18 mouse cellular contexts compared by ENCODE assay signal in the genomic region with DNA sequence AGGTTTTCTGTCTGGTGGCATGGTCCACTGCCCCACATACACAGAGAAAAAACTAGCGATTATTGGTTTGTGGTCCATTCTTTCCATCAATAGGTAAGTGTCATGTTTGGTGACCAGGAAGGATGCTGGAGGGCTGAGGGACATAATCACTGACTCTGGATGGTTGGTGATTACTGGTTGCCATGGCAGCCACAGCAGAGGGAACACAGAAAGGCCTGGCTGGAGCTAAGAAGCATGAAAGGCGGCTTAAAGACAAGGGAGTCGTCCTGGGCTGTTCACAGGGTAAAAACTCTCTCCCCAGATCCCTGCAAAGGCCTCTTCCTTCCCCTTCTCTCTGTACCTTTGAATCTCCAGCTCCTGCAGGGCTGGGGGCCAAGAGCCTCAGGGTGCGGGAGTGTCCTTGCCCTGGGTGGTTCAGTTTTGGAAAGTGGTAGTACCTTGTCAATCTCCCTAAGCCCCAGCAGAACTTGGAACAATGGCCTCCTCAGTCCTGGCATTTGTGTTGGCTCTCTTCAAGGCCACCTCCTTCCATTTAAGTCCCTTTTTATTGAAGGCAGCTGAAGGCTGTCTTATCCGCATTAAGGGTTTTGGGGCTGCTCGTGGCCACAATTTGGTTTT. TPM values are rescaled to one million over a fixed set of nuclear protein-coding genes. Genes with fewer than 3 reads are reported as not detected.
DNase-seq lines count a peak whose midpoint lies in the region; ATAC-seq and TF ChIP-seq lines count a peak whose summit lies in the region.
"Had no signal": no experiment of that assay in that cellular context is flagged by ENCODE, and none has a peak within 500 bp of the region (broad histone marks: within the 10 kb centered on the region; RNA-seq: fewer than 3 reads in every experiment).

No protein-coding gene starts in this region.

- H3K9ac ChIP-seq in forebrain, postnatal 0 days, result no peak overlapping the region
- no peak overlapping the region for H3K9ac ChIP-seq in midbrain, embryonic 12.5 days (replicated peaks)
- H3K9ac ChIP-seq: heart, embryonic 12.5 days; liver, embryonic 12.5 days had no signal

- H3K27me3 ChIP-seq in forebrain, postnatal 0 days (ENCODE audit: insufficient read depth, low read length), result no peaks in the 10 kb centered on the region
- H3K27me3 ChIP-seq in midbrain, embryonic 12.5 days, result no peaks in the 10 kb centered on the region
- H3K27me3 ChIP-seq: heart, embryonic 12.5 days; liver, embryonic 12.5 days had no signal

- H3K9me3 ChIP-seq in forebrain, postnatal 0 days (ENCODE audit: low read length), result no peaks in the 10 kb centered on the region
- H3K9me3 ChIP-seq in midbrain, embryonic 12.5 days, result no peaks in the 10 kb centered on the region
- H3K9me3 ChIP-seq: liver, embryonic 12.5 days had no signal

- no peaks in the 10 kb centered on the region for H3K36me3 ChIP-seq in forebrain, postnatal 0 days (ENCODE audit: insufficient read depth)
- no peaks in the 10 kb centered on the region for H3K36me3 ChIP-seq in midbrain, embryonic 12.5 days
- H3K36me3 ChIP-seq: heart, embryonic 12.5 days; liver, embryonic 12.5 days had no signal

- ATAC-seq in forebrain, postnatal 0 days, result peak; percentile 83
- ATAC-seq in midbrain, embryonic 12.5 days (ENCODE audit: low FRiP score, low read depth), result peak; percentile 76; the same call in 1 of the 2 replicates
- no peak for ATAC-seq in monocyte, adult 5-6 weeks (replicated peaks; ENCODE audit: insufficient number of reproducible peaks, low FRiP score, low TSS enrichment, poor library complexity, severe bottlenecking)
- ATAC-seq: liver, embryonic 12.5 days; lung, postnatal 0 days had no signal

- TF ChIP-seq CTCF in forebrain, postnatal 0 days (IDR thresholded peaks at IDR 0.05; ENCODE audit: low read depth), result no peak

- peak overlapping the region; percentile 36; the same call in 1 of the 2 replicates for H3K27ac ChIP-seq in forebrain, postnatal 0 days (ENCODE audit: low read depth, low read length)
- peak overlapping the region; percentile 75 for H3K27ac ChIP-seq in midbrain, embryonic 12.5 days (replicated peaks)
- H3K27ac ChIP-seq: gastrocnemius, adult 2 months; kidney, postnatal 0 days; liver, embryonic 12.5 days had no signal

- H3K4me1 ChIP-seq in forebrain, postnatal 0 days (ENCODE audit: insufficient read depth), result no peaks in the 10 kb centered on the region
- peaks cover 13% of the 10 kb centered on the region for H3K4me1 ChIP-seq in midbrain, embryonic 12.5 days
- H3K4me1 ChIP-seq: liver, embryonic 12.5 days had no signal

- 15% methylated on average over 6 of the region's 6 CpGs for WGBS in forebrain, postnatal 0 days
- 12% methylated on average over 6 of the region's 6 CpGs for WGBS in midbrain, embryonic 12.5 days

- DNase-seq in adrenal gland, postnatal 36 days, result peak; percentile 29 to 37
- no peak for DNase-seq in adrenal gland, postnatal 10 days
- peak; percentile 35 for DNase-seq in forebrain, postnatal 0 days
- peak; percentile 38 for DNase-seq in retina, postnatal 1 day
- no peak for DNase-seq in cerebellum, adult 18-20 months
- no peak for DNase-seq in MN1 (ENCODE audit: low spot score)
- DNase-seq: cerebellum, postnatal 36 days; gastrocnemius, adult 2 months; layer of hippocampus, adult 9-11 months; right cerebral cortex, postnatal 14 days; thymus, adult 2 months had no signal

- H3K4me2 ChIP-seq in forebrain, postnatal 0 days (ENCODE audit: low read depth), result no peak overlapping the region
- H3K4me2 ChIP-seq in midbrain, embryonic 12.5 days (replicated peaks), result no peak overlapping the region; the same call in 1 of the 2 replicates
- H3K4me2 ChIP-seq: heart, embryonic 12.5 days; liver, embryonic 12.5 days had no signal

- no peak overlapping the region for H3K4me3 ChIP-seq in forebrain, postnatal 0 days (ENCODE audit: low read depth, low read length)
- H3K4me3 ChIP-seq in midbrain, embryonic 12.5 days, result no peak overlapping the region
- H3K4me3 ChIP-seq: gastrocnemius, adult 2 months; heart, embryonic 12.5 days; liver, embryonic 12.5 days; myocyte had no signal

RNA-seq across cellular contexts. Expression of a gene that starts 15.5 kb away (rescaled TPM):
- total RNA-seq in adrenal gland, postnatal 36 days (2021), result under 1 TPM; 0.49 to 0.56 TPM
- total RNA-seq in adrenal gland, postnatal 10 days (2021), result under 1 TPM; 0.39 to 0.48 TPM
- total RNA-seq in forebrain, postnatal 0 days (2014; rRNA removed), result 4.3 and 5.2 TPM in 2 replicates
- 1.8 and 3.1 TPM in 2 replicates for polyA plus RNA-seq in forebrain, postnatal 0 days (2015; fragmentation: Nextera tagmentation; extraction: Ambion mirVana)
- 1.2 and 1.9 TPM in 2 replicates for polyA plus RNA-seq in midbrain, embryonic 12.5 days (2016; fragmentation: Nextera tagmentation; extraction: Ambion mirVana)
- not detected in 3 replicates for total RNA-seq in monocyte, adult 5-6 weeks (2017)
- polyA plus RNA-seq: myocyte had no signal

Comparison
In these comparisons a context has a peak if more than half of its experiments do, and no peak if none do; other contexts are left out.
1. DNase-seq: peak in adrenal gland, postnatal 36 days (2 of 2), forebrain, postnatal 0 days (single experiment) and retina, postnatal 1 day (single experiment); none in adrenal gland, postnatal 10 days (single experiment), cerebellum, adult 18-20 months (0 of 2) and MN1 (single experiment).